Mouse (Mus musculus) 3134 (cell line): Measurements from ENCODE around the gene Ephb4.

Experiments used
- DNase-seq: peaks from one replicate; pipeline ENCODE4 v3.0.0-alpha.2; 2011; ENCODE audit warnings: low spot score; ENCODE audit not compliant: insufficient read length; ENCODE audit errors: extremely low read depth

Gene Ephb4

DNA sequence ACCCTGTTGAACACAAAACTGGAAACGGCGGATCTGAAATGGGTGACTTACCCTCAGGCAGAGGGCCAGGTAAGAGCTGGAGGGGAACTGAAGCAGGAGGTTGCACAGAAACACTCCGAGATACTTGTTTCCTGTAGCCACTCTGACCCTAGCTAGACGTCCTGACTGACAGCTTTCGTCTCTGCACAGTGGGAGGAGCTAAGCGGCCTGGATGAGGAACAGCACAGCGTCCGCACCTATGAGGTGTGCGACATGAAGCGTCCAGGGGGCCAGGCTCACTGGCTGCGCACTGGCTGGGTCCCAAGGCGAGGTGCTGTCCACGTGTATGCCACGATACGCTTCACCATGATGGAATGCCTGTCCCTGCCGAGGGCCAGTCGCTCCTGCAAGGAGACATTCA is 4.2 kb downstream of the Ephb4 start:
- no peak for DNase-seq

DNA sequence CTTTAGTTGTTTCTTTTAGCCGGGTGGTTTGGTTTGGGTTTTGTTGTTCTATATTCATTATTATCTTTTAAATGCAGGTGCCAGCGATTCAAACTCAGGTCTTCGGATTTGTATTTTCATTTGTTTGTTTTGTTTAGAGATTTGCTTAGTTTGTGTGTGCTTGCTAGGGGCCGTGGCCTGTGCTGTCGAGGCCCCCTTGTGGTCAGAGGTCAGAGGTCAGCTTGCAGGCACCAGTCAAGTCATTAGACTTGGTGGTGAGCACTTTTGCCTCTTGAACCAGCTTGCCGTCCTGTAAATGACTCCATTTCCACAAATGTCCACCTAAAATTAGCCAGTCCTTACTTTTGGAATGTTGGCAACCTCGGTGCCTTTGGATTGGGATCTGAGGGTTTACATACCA is 8.5 kb downstream of the Ephb4 start:
- no peak for DNase-seq

DNA sequence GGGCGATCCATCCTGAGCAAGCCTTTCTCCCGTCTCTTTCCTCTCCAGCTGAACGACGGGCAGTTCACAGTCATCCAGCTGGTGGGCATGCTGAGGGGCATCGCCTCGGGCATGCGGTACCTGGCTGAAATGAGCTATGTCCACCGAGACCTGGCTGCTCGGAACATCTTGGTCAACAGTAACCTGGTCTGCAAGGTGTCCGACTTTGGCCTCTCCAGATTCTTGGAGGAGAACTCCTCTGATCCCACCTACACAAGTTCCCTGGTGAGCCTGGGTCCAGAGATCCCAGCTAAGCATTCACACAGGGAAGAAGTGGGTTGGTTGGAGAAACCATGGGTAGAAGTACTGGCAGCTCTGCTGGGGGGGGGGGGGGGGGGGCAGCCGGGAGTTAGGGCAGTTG is 19.8 kb downstream of the Ephb4 start:
- no peak for DNase-seq

DNA sequence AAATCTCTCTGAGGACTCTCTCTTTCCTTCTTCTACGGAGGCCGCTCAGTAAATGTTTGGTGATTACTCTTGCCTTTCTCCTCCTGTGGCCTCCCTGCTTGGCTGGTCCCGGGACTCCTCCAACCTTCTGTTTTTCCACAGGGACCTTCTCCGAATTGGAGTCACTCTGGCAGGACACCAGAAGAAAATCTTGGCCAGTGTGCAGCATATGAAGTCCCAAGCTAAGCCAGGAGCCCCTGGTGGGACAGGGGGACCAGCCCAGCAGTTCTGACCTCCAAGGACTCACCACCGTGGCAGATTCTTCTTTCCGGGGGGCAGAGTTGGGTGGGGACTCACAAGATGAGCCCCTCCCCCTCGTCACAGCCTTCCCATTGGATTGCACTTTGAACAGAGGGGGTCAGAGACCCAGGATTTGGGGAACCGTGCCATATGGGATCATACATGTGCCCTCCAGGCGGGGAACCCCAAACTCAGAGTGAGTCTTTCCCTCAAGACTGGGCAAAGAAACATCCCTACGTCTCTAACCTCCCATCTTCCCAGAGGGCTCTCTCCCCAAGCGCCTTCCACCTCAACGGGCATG is 23.6 kb downstream of the Ephb4 start:
- DNase-seq, result peak; percentile 46

DNA sequence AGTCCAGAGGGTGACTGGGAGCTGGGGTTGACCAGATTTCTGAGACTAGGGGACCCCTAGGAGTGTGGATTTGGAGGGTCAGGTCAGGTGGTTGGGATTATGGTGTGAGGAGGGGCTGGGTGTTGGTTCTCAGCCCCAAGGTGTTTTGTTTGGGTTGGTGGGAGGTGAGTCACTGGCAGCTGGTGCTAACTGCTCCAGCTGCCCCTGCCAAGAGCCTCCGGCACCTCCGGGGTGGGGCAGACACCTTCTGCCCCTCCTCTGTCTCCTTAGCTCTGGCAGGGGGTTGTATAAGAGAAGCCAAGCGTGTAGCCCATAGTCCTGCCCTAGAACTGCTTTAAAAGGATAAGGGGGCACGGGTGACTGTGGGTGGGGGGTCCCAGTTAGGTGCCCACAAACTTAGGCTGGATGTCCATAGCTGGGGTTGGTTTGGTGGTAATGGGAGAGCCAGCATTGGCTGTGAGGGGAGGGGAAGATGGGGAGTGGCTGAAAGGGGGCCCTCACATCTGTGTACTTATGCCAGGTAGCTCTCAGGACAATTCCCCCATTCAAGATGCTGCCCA is 24.7 kb downstream of the Ephb4 start:
- peak; percentile 68 for DNase-seq

DNA sequence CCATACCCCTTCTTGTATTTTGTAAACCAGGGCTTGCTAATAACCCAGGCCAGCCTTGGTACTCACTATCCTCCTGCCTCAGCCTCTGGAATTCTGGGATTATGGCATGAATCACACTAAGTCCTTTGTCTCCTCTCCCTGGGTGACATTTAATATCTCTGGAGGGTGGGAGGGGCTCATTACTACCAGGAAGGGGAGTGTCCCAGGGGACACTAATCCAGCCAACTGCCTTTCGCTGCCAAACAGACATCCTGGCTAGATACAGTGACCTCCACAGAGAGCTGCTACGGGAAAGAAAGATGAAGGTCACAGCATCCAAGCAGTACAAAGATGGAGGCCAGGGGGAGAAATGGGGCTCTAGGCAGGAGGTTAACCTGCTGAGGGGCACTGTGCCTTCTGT is 25.7 kb downstream of the Ephb4 start:
- DNase-seq, result peak; percentile 77

DNA sequence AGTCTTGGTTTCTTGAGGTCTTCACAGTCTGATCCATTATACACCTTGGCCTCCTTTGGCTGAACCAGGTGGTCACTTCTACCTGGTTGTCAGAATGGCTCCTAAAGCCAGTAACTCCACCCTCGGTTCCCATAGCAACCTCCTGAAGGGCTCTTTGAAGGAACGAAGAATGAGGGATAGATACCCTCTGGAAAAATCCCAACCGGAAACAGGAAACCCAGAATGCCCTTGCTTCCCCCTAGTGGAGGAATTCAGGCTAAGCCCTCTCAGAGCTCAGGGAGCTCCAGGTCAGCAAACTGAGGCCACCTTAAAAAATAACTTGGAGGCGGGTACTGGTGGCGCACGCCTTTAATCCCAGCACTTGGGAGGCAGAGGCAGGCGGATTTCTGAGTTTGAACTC is 26.3 kb downstream of the Ephb4 start:
- no peak for DNase-seq

DNA sequence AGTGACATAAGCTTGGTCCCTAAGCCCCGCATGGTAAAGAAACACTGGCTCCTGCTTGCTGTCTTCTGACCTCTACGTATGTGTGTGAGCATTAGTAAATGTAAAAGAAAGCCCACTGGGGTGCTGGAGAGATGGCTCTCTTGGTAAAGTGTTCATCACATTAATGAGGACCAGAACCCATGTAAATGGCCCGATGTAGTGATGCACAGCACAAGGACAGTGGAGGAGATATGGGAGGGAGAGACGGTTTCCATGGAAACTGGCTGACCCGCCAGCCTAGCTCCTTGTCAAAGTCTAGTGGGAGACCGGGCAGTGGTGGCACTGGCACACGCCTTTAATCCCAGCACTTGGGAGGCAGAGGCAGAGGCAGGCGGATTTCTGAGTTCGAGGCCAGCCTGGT is 26.8 kb downstream of the Ephb4 start:
- DNase-seq, result no peak

DNA sequence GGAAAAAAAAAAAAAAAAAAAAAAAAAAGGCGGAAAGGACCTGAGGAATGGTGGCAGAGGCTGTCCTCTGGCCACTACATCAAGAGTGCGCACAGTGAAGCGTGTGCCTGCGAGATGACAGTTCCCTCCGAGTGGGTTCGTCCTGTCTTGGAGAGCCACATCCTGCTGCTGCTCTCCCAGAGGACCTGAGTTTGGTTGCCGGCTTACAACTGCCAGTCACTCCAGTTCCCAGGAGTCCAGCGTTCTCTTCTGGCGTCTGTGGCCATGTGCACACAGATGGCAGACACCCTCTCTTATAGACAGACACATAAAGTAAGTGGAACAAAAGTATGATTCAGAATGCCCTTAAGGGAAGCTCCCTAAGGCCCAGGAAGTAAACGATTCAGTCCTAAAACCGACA is 27.3 kb downstream of the Ephb4 start:
- no peak for DNase-seq

DNA sequence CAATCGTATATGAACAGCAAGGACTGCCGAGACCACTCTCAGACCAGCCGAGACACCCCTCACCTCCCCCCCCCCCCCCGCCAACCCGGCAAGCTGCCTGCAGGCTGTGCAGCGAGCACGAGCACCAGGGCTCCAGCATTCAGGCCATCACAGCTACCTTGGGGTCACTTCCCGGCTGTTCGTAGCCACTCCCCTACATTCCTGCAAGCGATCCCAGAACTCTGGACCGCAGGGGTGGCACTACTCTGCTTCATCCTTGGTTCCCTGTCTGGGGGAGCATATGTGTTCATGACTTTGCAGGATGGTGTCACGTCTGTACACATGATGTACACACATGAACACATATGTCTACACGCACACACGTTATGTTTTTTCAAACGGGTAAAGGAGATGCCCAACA is 27.7 kb downstream of the Ephb4 start:
- no peak for DNase-seq

DNA sequence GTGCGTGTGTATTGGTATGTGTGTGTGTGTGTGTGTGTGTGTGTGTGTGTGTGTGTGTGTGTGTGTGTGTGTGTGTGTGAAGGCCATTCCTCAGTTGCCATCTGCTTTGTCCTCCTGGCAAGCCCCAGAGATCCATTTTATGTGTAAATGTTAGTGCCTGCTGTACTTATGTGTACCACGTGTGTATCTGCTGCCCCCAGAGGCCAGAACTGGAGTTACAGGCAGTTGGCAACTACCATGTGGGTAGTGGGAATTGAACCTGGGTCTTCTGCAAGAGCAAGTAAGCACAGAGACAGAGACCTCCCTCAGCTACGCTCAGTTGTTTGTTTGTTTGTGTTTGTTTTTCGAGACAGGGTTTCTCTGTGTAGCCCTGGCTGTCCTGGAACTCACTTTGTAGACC is 31.2 kb downstream of the Ephb4 start:
- DNase-seq, result peak; percentile 58

DNA sequence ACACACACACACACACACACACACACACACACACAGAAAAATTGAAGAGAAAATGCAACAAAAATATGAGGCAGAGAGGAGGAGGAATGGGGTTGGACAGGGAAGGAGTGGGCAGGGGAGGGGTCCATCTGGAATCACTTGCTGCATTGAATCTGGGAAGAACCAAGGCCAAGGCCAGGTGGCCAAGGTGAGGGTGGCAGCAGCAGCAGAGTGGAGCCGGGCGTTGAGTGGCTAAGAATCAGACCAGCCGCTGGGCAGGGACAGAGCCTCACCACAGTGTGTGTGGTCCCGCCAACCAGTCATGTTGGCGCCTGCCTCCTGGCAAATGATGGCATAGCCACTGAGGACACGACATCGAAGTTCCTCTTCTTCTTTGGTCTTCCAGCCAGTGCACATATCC is 33.5 kb downstream of the Ephb4 start:
- no peak for DNase-seq

DNA sequence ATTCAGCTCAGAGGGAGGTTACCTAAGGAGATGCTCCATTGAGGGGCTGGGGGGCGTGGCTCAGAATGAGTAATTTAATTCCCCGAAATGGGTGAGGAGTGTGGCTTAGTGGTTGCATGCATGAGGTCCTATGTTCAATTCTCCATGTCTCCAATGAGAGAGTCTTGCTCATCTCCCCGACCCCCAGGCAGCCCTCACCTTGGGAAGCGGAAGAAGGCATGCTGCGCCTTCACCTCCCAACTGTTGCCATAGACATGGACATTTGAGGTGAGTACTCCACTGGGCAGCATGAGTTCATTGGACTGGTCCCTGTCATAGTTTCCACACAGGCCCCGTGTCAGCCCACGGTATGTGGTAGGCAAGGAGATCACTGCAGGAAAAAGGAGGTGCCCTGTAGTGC is 36.8 kb downstream of the Ephb4 start:
- DNase-seq, result no peak

DNA sequence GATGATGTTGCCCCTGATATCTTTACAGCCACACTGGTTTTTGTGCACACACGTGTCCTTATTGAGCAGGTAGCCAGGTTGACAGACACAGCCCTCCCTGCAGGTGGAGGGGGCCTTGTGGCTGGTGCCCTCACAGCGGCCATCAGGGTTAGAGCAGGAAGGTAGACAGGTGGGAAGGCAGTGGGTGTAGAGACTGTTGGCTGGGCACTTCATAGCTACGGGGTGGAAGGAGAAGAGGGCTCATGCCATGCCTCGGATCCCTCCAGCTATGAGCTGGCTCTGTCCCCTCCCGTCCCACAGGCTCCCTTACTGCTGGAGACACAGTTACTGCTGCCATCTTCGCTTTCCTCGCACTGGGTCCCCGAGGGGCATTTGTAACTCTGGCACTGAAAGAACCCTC is 41.7 kb downstream of the Ephb4 start:
- DNase-seq, result no peak

DNA sequence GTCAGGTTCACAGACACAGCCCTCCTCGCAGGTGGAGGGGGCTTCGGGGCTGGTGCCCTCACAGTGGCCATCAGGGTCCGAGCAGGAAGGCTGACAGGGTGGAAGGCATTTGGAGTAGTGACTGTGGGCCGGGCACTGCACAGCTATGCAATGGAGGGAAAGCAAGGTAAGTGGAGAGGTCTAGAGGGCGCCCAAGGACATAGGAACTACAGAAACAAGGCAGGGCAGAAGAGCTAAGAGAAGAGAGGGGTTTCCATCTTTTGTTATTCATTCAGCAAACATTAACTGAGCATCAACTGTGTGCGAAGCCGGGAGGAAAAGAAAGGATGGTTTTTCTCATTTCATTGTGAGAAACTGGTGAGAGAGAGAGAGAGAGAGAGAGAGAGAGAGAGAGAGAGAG is 44.5 kb downstream of the Ephb4 start:
- no peak for DNase-seq

DNA sequence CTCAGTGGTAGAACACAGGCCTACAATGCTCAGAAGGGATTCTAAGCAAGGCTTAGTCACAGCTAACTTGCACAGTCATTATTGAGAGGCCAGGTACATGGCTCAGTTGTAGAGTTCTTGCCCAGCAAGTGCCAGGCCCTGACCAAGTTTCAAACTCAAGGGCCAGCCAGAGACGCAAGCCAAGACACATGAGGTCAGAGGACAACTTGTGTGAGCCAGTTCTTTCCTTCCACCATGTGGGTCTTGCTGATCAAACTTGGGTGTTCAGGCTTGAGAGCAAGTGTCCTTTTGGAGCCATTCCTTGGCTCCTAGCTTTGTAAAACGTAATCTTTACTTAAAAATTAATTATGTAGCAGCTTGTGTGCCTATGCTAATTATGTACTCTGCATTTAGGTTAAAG is 54.2 kb downstream of the Ephb4 start:
- DNase-seq, result no peak

DNA sequence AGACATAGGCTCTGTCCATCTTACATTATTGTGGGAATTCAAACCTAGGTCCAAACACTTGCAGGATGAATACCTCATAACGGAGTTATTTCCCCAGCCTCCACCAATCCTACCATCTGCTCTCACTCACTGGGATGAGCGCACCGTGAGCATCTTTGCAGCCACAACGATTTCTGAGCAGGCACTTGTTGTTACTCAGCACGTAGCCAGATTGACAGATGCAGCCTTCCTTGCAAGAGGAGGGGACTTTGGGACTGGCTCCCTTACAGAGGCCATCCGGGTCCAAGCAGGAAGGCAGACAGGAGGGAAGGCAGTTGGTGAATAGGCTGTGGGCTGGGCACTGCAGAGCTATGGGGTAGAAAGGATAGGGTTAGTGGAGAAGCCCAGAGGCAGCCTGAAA is 59.5 kb downstream of the Ephb4 start:
- no peak for DNase-seq

DNA sequence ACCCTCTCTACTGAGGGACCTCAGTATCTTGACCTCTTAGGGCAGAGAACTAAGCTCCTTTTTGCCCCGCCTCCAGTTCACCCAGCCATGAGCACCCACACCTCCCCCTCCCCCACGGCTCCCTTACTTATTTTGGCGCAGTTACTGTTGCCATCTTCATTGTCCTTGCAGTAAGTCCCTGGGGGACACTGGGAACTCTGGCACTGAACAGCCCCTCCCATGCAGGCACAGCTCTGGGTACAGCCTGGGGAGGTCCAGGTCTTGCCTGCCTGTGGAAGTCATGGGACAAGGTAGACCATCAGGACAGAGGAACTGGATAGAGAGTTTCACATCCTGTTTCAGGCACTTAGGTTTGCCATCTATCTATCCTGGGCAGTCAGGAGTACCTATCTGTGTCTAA is 60.2 kb downstream of the Ephb4 start:
- DNase-seq, result no peak

DNA sequence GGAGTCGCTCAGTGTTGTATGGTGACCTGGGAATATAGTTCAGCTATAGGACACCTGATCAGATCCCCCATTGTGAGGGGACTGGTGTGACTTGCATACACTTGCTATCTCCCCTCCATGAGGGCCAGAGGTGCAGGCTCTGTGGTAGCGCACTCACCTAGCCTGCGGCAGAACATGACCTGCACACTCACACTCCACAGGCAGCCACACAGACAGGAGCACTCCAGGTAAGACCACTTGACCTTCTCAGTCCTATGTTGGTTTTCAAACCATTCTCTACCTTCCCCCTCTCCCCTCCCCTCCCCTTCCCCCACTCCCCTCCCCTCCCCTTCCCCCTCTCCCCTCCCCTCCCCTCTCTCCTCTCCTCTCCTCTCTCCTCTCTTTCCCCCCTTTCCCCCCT is 60.6 kb downstream of the Ephb4 start:
- DNase-seq, result no peak

DNA sequence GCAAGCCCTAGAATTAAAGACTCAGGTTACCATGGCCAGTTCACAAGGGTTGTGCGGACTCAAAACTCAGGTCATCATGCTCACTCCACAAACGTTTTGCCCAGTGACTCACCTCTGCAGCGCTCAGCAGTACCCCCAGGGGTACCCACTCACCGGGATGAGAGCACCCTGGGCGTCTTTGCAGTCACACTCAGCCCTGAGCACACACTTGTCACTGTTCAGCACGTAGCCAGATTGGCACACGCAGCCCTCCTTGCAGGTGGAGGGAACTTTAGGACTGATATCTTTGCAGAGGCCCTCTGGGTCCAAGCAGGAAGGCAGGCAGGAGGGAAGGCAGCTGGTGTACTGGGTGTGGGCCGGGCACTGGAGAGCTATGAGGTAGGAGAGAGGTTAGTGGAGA is 61.3 kb downstream of the Ephb4 start:
- DNase-seq, result no peak

DNA sequence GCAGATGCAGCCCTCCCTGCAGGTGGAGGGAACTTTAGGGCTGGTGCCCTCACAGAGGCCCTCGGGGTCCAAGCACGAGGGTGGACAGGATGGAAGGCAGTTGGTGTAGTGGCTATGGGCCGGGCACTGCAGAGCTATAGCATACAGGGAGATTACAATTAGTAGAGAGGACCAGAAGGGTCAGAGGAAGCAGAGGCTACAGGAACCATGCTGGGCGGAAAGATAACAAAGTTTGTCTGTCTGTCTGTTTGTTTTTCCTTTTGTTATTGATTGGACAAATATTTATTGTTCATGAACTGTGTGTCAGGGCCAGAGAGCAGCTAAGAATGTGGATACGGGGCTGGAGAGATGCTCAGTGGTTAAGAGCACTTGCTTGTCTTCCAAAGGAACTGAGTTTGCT is 64.3 kb downstream of the Ephb4 start:
- DNase-seq, result no peak

DNA sequence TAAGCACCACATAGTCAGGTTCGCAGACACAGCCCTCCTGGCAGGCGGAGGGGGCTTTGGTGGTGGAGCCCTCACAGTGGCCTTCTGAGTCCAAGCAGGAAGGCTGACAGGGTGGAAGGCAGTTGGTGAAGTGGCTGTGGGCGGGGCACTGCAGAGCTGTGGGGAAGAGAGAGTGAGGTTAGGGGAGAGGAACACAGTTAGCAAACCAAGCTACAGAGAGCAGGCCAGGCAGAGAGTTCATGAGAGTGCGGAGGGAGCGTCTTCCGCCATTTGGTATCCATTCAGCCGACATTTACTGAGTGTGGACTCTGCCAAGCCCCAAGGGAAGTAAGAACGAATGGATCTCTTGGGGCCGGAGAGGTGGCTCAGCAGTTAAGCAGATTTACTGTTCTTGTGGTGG is 69.2 kb downstream of the Ephb4 start:
- no peak for DNase-seq

DNA sequence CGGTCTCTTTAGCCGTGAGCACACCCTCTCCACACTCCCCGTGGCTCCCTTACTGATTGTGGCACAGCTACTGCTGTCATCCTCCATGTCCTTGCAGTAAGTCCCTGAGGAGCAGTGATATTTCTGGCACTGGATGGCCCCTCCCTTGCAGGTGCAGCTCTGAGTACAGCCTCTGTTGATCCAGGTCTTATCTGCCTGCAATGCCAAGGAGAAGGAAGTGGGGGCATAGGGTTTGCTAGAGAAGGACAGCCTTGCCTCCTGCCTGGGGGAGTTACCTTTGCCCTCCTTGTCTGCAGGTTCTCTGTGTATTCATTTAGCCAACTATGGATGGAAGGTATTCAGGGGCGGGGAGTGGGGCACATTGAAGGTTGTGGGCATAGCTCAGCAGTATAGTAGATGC is 69.9 kb downstream of the Ephb4 start:
- DNase-seq, result no peak
